Mouse (Mus musculus): ENCODE measurements around the gene Larp1.

DNA sequence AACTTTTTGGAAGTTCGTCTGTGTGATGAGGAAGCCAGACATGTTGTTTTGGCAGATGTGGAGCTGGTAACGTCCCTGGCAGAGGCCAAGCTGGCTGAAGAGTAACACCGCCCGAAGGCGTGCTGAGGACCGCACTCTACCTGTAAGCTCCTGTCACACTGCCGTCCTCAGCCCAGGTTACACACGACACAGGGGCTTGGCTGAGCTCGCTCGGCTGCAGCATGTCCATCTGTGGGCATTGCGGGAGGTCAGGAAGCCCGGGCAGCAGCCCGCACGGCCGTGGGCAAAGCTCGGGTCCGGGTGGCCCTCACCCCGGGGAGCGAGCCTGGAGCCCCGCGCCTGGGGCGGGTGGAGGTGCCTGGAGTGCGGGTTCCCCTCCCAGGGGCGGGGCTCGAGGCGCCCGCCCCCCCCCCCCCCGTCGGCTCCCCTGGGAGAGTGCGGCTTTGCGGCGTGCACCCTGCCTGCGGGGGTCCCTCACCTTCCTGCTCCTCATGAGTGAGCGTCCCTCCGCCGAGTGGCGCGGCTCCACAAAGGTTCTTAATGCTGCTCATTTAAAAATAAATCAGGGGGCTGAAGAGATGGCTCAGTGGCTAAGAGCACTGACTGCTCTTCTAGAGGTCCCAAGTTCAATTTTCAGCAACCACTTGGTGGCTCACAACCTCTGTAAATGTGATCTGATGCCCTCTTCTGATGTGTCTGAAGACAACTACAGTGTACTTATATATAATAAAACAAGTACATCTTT lies 88.9 kb downstream of the Larp1 start:
- no peak for TF ChIP-seq POLR2A (IDR thresholded peaks at IDR 0.05; ENCODE audit: insufficient read depth, low read depth, low read length)
- TF ChIP-seq CTCF (IDR thresholded peaks at IDR 0.05; ENCODE audit: insufficient read depth, low read depth, low read length) = no peak
